Mouse (Mus musculus) intestine, embryonic 14.5 days (tissue): Measurements from ENCODE around the gene Prkaca. TPM values are rescaled to one million over a fixed set of nuclear protein-coding genes. Genes with fewer than 3 reads are reported as not detected.

Source experiments
- ATAC-seq: fragments of 200-750 bp; cut with Nextera tagmentation; replicated peaks from 2 replicates; pipeline ENCODE4 v1.8.0; 2017; ENCODE audit warnings: low read depth, moderate number of reproducible peaks, moderate TSS enrichment, moderate library complexity; ENCODE audit not compliant: low FRiP score, low TSS enrichment
- DNase-seq: peaks from one replicate; pipeline ENCODE4 v3.0.0-alpha.2; 2018; ENCODE audit warnings: low spot score
- H3K27ac ChIP-seq: fragments of 300-500 bp; sonication (generic); 2 replicates; pipeline ENCODE4 v1.5.1; 2014; ENCODE audit warnings: low read depth, mild to moderate bottlenecking, control low read depth
- H3K27me3 ChIP-seq: fragments of 300-500 bp; sonication (generic); replicated peaks from 2 replicates; pipeline ENCODE4 v1.6.1; 2014; ENCODE audit warnings: low read length, control low read depth; ENCODE audit not compliant: control insufficient read depth, insufficient read depth
- H3K36me3 ChIP-seq: fragments of 300-500 bp; sonication (generic); 2 replicates; pipeline ENCODE4 v1.6.1; 2014; ENCODE audit warnings: low read length, control low read depth; ENCODE audit not compliant: control insufficient read depth, insufficient read depth
- H3K4me1 ChIP-seq: fragments of 300-500 bp; sonication (generic); replicated peaks from 2 replicates; pipeline ENCODE4 v1.6.1; 2014; ENCODE audit warnings: low read length, control low read depth, mixed read lengths; ENCODE audit not compliant: control insufficient read depth, insufficient read depth
- H3K4me2 ChIP-seq: fragments of 300-500 bp; sonication (generic); 2 replicates; pipeline ENCODE4 v1.6.1; 2014; ENCODE audit warnings: low read length
- H3K4me3 ChIP-seq: fragments of 300-500 bp; sonication (generic); 2 replicates; pipeline ENCODE4 v1.5.1; 2014; ENCODE audit warnings: low read depth, low read length, control low read depth, mixed read lengths
- H3K9ac ChIP-seq: fragments of 300-500 bp; sonication (generic); 2 replicates; pipeline ENCODE4 v1.6.1; 2014; ENCODE audit warnings: mild to moderate bottlenecking, low read length
- H3K9me3 ChIP-seq: fragments of 300-500 bp; sonication (generic); 2 replicates; pipeline ENCODE4 v1.6.1; 2016; ENCODE audit warnings: low read length, control low read depth; ENCODE audit not compliant: control insufficient read depth
- WGBS: fragments of 180-500 bp; shearing (Covaris S2); extraction: QIAGEN DNeasy Blood & Tissue Kit; methylation state at CpG from one replicate; pipeline ENCODE4 v1.1.7; 2014; 5-methylcytosine and 5-hydroxymethylcytosine counted together
- polyA plus RNA-seq: library from polyadenylated mRNA; unstranded; fragments of >200 nt; fragmentation: Nextera tagmentation; extraction: Ambion mirVana; gene quantifications from 2 replicates; pipeline ENCODE4 v1.2.1, GENCODE M21; 2014

The Prkaca gene
- polyA plus RNA-seq = 97.9 and 105 TPM in 2 replicates

GRCm38 (mm10) chr8:83972150-83973120, at the start of gene Prkaca:
Gene Prkaca, plus strand, starts transcription at chr8:83972993.
- Histone ChIP-seq H3K4me2 (peak within 1 kb of the TSS; percentile 95), H3K4me1 (peaks cover 22% of the 10 kb centered on the region), H3K9ac (peak within 1 kb of the TSS; percentile 78), H3K4me3 (peak within 1 kb of the TSS; percentile 87), H3K27me3 (no peaks in the 10 kb centered on the region), H3K36me3 (peaks cover 24% of the 10 kb centered on the region), H3K9me3 (no peaks in the 10 kb centered on the region), H3K27ac (peak within 1 kb of the TSS; percentile 51)
- WGBS = under 1% methylated on average over 72 of the region's 94 CpGs
- DNase-seq (peak; percentile 95), ATAC-seq (peak; percentile 100)

- Histone ChIP-seq H3K27me3 (no peaks in the 10 kb centered on the region), H3K36me3 (peaks cover 61% of the 10 kb centered on the region)
- 87% methylated on average over 5 of the region's 5 CpGs for WGBS
Observed at GRCm38 (mm10) chr8:83924585-83924984, 48.2 kb upstream of the Prkaca start.

GRCm38 (mm10) chr8:83926266-83926665, 46.5 kb upstream of the Prkaca start:
- Histone ChIP-seq H3K9ac (no peak overlapping the region), H3K27ac (no peak overlapping the region), H3K9me3 (no peaks in the 10 kb centered on the region), H3K4me2 (no peak overlapping the region), H3K27me3 (no peaks in the 10 kb centered on the region), H3K36me3 (peaks cover 63% of the 10 kb centered on the region), H3K4me1 (no peaks in the 10 kb centered on the region), H3K4me3 (no peak overlapping the region)
- WGBS = 69% methylated on average over 7 of the region's 7 CpGs
- ATAC-seq = no peak
- DNase-seq = no peak

More at GRCm38 (mm10) chr8:83924585-83924984, 48.2 kb upstream of the Prkaca start:
- ATAC-seq (no peak), DNase-seq (no peak)
- H3K9me3 ChIP-seq = no peaks in the 10 kb centered on the region
- no peaks in the 10 kb centered on the region for H3K4me1 ChIP-seq
- H3K9ac ChIP-seq = no peak overlapping the region
- no peak overlapping the region for H3K4me2 ChIP-seq
- no peak overlapping the region for H3K27ac ChIP-seq
- H3K4me3 ChIP-seq = no peak overlapping the region

GRCm38 (mm10) chr8:83934222-83934621, 38.6 kb upstream of the Prkaca start:
- no peak for DNase-seq
- Histone ChIP-seq H3K4me2 (no peak overlapping the region), H3K4me1 (no peaks in the 10 kb centered on the region), H3K9me3 (no peaks in the 10 kb centered on the region), H3K27ac (no peak overlapping the region), H3K27me3 (no peaks in the 10 kb centered on the region), H3K36me3 (peaks cover 92% of the 10 kb centered on the region), H3K9ac (no peak overlapping the region), H3K4me3 (no peak overlapping the region)
- 85% methylated on average over 5 of the region's 5 CpGs for WGBS
- ATAC-seq = no peak

GRCm38 (mm10) chr8:83934994-83935393, 37.8 kb upstream of the Prkaca start:
- 86% methylated on average over 2 of the region's 2 CpGs for WGBS
- no peak for ATAC-seq
- Histone ChIP-seq H3K27ac (no peak overlapping the region), H3K9ac (no peak overlapping the region), H3K36me3 (peaks cover 85% of the 10 kb centered on the region), H3K9me3 (no peaks in the 10 kb centered on the region), H3K4me3 (no peak overlapping the region), H3K4me1 (no peaks in the 10 kb centered on the region), H3K27me3 (no peaks in the 10 kb centered on the region), H3K4me2 (no peak overlapping the region)
- DNase-seq = no peak

- no peak overlapping the region for H3K27ac ChIP-seq
- H3K27me3 ChIP-seq = no peaks in the 10 kb centered on the region
- no peak overlapping the region for H3K4me3 ChIP-seq
- no peaks in the 10 kb centered on the region for H3K9me3 ChIP-seq
- DNase-seq (no peak), ATAC-seq (no peak)
- H3K4me2 ChIP-seq = no peak overlapping the region
- H3K4me1 ChIP-seq = no peaks in the 10 kb centered on the region
- 91% methylated on average over 8 of the region's 8 CpGs for WGBS
- no peak overlapping the region for H3K9ac ChIP-seq
- peaks cover 81% of the 10 kb centered on the region for H3K36me3 ChIP-seq
Observed at GRCm38 (mm10) chr8:83935435-83935834, 37.4 kb upstream of the Prkaca start.

GRCm38 (mm10) chr8:83937645-83938044, 35.1 kb upstream of the Prkaca start:
- peaks cover 60% of the 10 kb centered on the region for H3K36me3 ChIP-seq
- ATAC-seq (no peak), DNase-seq (no peak)
- no peaks in the 10 kb centered on the region for H3K27me3 ChIP-seq
- H3K9me3 ChIP-seq = no peaks in the 10 kb centered on the region
- H3K9ac ChIP-seq = no peak overlapping the region
- no peak overlapping the region for H3K4me2 ChIP-seq
- H3K4me3 ChIP-seq = no peak overlapping the region
- 89% methylated on average over 7 of the region's 7 CpGs for WGBS
- H3K4me1 ChIP-seq = no peaks in the 10 kb centered on the region
- no peak overlapping the region for H3K27ac ChIP-seq

- no peak overlapping the region for H3K4me3 ChIP-seq
- H3K9ac ChIP-seq = no peak overlapping the region
- no peaks in the 10 kb centered on the region for H3K27me3 ChIP-seq
- H3K36me3 ChIP-seq = peaks cover 54% of the 10 kb centered on the region
- H3K4me2 ChIP-seq = no peak overlapping the region
- no peaks in the 10 kb centered on the region for H3K4me1 ChIP-seq
- no peaks in the 10 kb centered on the region for H3K9me3 ChIP-seq
- WGBS = 93% methylated on average over 15 of the region's 15 CpGs
- ATAC-seq (no peak), DNase-seq (no peak)
- H3K27ac ChIP-seq = no peak overlapping the region
Observed at GRCm38 (mm10) chr8:83938330-83938729, 34.5 kb upstream of the Prkaca start.
